Mouse (Mus musculus): ENCODE results near the gene Pdgfra. TPM values are rescaled to one million over a fixed set of nuclear protein-coding genes. Genes with fewer than 3 reads are reported as not detected.

The Pdgfra gene
- polyA plus RNA-seq, 1 experiment, result 16.3 TPM

- TF ChIP-seq POLR2A (IDR thresholded peaks at IDR 0.05; ENCODE audit: borderline replicate concordance, extremely low read depth, insufficient read depth, insufficient read length, poor library complexity, severe bottlenecking) (no peak), CTCF (IDR thresholded peaks at IDR 0.05; ENCODE audit: borderline replicate concordance, extremely low read depth, insufficient read depth, insufficient read length) (no peak)
- DNase-seq (ENCODE audit: low read depth), result no peak
These were observed 4.5 kb downstream of the Pdgfra start for GRCm38 (mm10) chr5:75156554-75157036.

- peak; percentile 91 for DNase-seq (ENCODE audit: low read depth)
These were observed 4.9 kb downstream of the Pdgfra start for GRCm38 (mm10) chr5:75157038-75157437.

GRCm38 (mm10) chr5:75160530-75161170, 8.6 kb downstream of the Pdgfra start:
- peak; percentile 55 for DNase-seq (ENCODE audit: low read depth)
- TF ChIP-seq CTCF (IDR thresholded peaks at IDR 0.05; ENCODE audit: borderline replicate concordance, extremely low read depth, insufficient read depth, insufficient read length), result no peak
- TF ChIP-seq POLR2A (IDR thresholded peaks at IDR 0.05; ENCODE audit: borderline replicate concordance, extremely low read depth, insufficient read depth, insufficient read length, poor library complexity, severe bottlenecking), result no peak

More at GRCm38 (mm10) chr5:75157038-75157437, 4.9 kb downstream of the Pdgfra start:
- no peak for TF ChIP-seq POLR2A (IDR thresholded peaks at IDR 0.05; ENCODE audit: borderline replicate concordance, extremely low read depth, insufficient read depth, insufficient read length, poor library complexity, severe bottlenecking)
- peak; percentile 90 for TF ChIP-seq CTCF (IDR thresholded peaks at IDR 0.05; ENCODE audit: borderline replicate concordance, extremely low read depth, insufficient read depth, insufficient read length)

- TF ChIP-seq POLR2A (IDR thresholded peaks at IDR 0.05; ENCODE audit: borderline replicate concordance, extremely low read depth, insufficient read depth, insufficient read length, poor library complexity, severe bottlenecking), result no peak
- no peak for TF ChIP-seq CTCF (IDR thresholded peaks at IDR 0.05; ENCODE audit: borderline replicate concordance, extremely low read depth, insufficient read depth, insufficient read length)
- DNase-seq (ENCODE audit: low read depth), result no peak
These were observed 9.5 kb downstream of the Pdgfra start for GRCm38 (mm10) chr5:75161586-75161985.

- no peak for DNase-seq (ENCODE audit: low read depth)
- TF ChIP-seq POLR2A (IDR thresholded peaks at IDR 0.05; ENCODE audit: borderline replicate concordance, extremely low read depth, insufficient read depth, insufficient read length, poor library complexity, severe bottlenecking), result no peak
- TF ChIP-seq CTCF (IDR thresholded peaks at IDR 0.05; ENCODE audit: borderline replicate concordance, extremely low read depth, insufficient read depth, insufficient read length), result no peak
These were observed 11.3 kb downstream of the Pdgfra start for GRCm38 (mm10) chr5:75163289-75163951.

GRCm38 (mm10) chr5:75164688-75165087, 12.6 kb downstream of the Pdgfra start:
- no peak for DNase-seq (ENCODE audit: low read depth)
- no peak for TF ChIP-seq POLR2A (IDR thresholded peaks at IDR 0.05; ENCODE audit: borderline replicate concordance, extremely low read depth, insufficient read depth, insufficient read length, poor library complexity, severe bottlenecking)

- TF ChIP-seq POLR2A (IDR thresholded peaks at IDR 0.05; ENCODE audit: borderline replicate concordance, extremely low read depth, insufficient read depth, insufficient read length, poor library complexity, severe bottlenecking) (no peak), CTCF (IDR thresholded peaks at IDR 0.05; ENCODE audit: borderline replicate concordance, extremely low read depth, insufficient read depth, insufficient read length) (no peak)
- DNase-seq (ENCODE audit: low read depth), result no peak
These were observed 17.7 kb downstream of the Pdgfra start for GRCm38 (mm10) chr5:75169837-75170236.

- TF ChIP-seq POLR2A (IDR thresholded peaks at IDR 0.05; ENCODE audit: borderline replicate concordance, extremely low read depth, insufficient read depth, insufficient read length, poor library complexity, severe bottlenecking) (no peak), CTCF (IDR thresholded peaks at IDR 0.05; ENCODE audit: borderline replicate concordance, extremely low read depth, insufficient read depth, insufficient read length) (no peak)
These were observed 19.8 kb downstream of the Pdgfra start for GRCm38 (mm10) chr5:75171859-75172258.

GRCm38 (mm10) chr5:75179249-75179648, 27.2 kb downstream of the Pdgfra start:
- no peak for DNase-seq (ENCODE audit: low read depth)
- TF ChIP-seq POLR2A (IDR thresholded peaks at IDR 0.05; ENCODE audit: borderline replicate concordance, extremely low read depth, insufficient read depth, insufficient read length, poor library complexity, severe bottlenecking), result no peak
- no peak for TF ChIP-seq CTCF (IDR thresholded peaks at IDR 0.05; ENCODE audit: borderline replicate concordance, extremely low read depth, insufficient read depth, insufficient read length)

More at GRCm38 (mm10) chr5:75171859-75172258, 19.8 kb downstream of the Pdgfra start:
- DNase-seq (ENCODE audit: low read depth), result peak; percentile 50

- TF ChIP-seq POLR2A (IDR thresholded peaks at IDR 0.05; ENCODE audit: borderline replicate concordance, extremely low read depth, insufficient read depth, insufficient read length, poor library complexity, severe bottlenecking), result no peak
- no peak for TF ChIP-seq CTCF (IDR thresholded peaks at IDR 0.05; ENCODE audit: borderline replicate concordance, extremely low read depth, insufficient read depth, insufficient read length)
- peak; percentile 67 for DNase-seq (ENCODE audit: low read depth)
These were observed 27.7 kb downstream of the Pdgfra start for GRCm38 (mm10) chr5:75179726-75180290.

GRCm38 (mm10) chr5:75183653-75184052, 31.6 kb downstream of the Pdgfra start:
- peak; percentile 45 for DNase-seq (ENCODE audit: low read depth)
- TF ChIP-seq CTCF (IDR thresholded peaks at IDR 0.05; ENCODE audit: borderline replicate concordance, extremely low read depth, insufficient read depth, insufficient read length), result no peak
- no peak for TF ChIP-seq POLR2A (IDR thresholded peaks at IDR 0.05; ENCODE audit: borderline replicate concordance, extremely low read depth, insufficient read depth, insufficient read length, poor library complexity, severe bottlenecking)
